Mouse (Mus musculus) thymus, postnatal 10 days (tissue): Measurements from ENCODE around the gene Ngrn.

Experiments used
- DNase-seq, 2 experiments: peaks; one replicate each; pipeline ENCODE4 v3.0.0; 2021; ENCODE audit warnings: low spot score in 2 of 2

Ngrn gene

GRCm38 (mm10) chr7:80307766-80308165 is 46.8 kb downstream of the Ngrn start:
- DNase-seq: no peak

GRCm38 (mm10) chr7:80310771-80311170 is 49.8 kb downstream of the Ngrn start:
- no peak for DNase-seq
